Mouse (Mus musculus) bone marrow, adult 2 months (tissue): ENCODE results near the gene Rbp1. TPM values are rescaled to one million over a fixed set of nuclear protein-coding genes. Genes with fewer than 3 reads are reported as not detected.

Experiments
- H3K27ac ChIP-seq: fragments of 200-500 bp; 2 replicates; pipeline ENCODE4 v1.5.1; 2012; ENCODE audit warnings: low read depth, mild to moderate bottlenecking, control low read depth, inconsistent platforms, low read length; ENCODE audit not compliant: control insufficient read depth, poor library complexity, insufficient read depth
- H3K4me1 ChIP-seq: fragments of 200-500 bp; 2 replicates; pipeline ENCODE4 v1.6.1; 2011; ENCODE audit warnings: low read length; ENCODE audit not compliant: control insufficient read depth, insufficient read depth
- H3K4me3 ChIP-seq: fragments of 200-500 bp; replicated peaks from 2 replicates; pipeline ENCODE3; 2011; ENCODE audit warnings: mild to moderate bottlenecking, low read depth, low read length, control low read depth; ENCODE audit not compliant: control insufficient read depth
- CTCF ChIP-seq: fragments of 200-500 bp; IDR thresholded peaks from 2 replicates; pipeline ENCODE4 v1.5.1; 2011; ENCODE audit warnings: low read length, control low read depth; ENCODE audit not compliant: control insufficient read depth, insufficient read depth
- POLR2A ChIP-seq: fragments of 200-500 bp; IDR thresholded peaks from 2 replicates; pipeline ENCODE4 v1.6.1; 2011; ENCODE audit warnings: low read depth, mild to moderate bottlenecking, control low read depth, low read length, borderline replicate concordance; ENCODE audit not compliant: control insufficient read depth
- WGBS: fragments of 180-500 bp; shearing (Covaris S2); methylation state at CpG from one replicate; pipeline ENCODE4 v1.1.7; 2018; 5-methylcytosine and 5-hydroxymethylcytosine counted together
- polyA plus RNA-seq: library from polyadenylated mRNA; stranded (reverse); fragments of >200 nt; gene quantifications from 2 replicates; pipeline ENCODE4 v1.2.4, GENCODE M21; 2011; ENCODE audit warnings: low replicate concordance; ENCODE audit not compliant: missing spikeins, insufficient read depth, insufficient read length

Gene Rbp1
- polyA plus RNA-seq, 1 experiment, result 4.9 TPM

- TF ChIP-seq CTCF (no peak), POLR2A (no peak)
- Histone ChIP-seq H3K4me3 (no peak overlapping the region), H3K4me1 (no peaks in the 10 kb centered on the region; the same call in 1 of the 2 replicates), H3K27ac (no peak overlapping the region)
- WGBS, result 83% methylated on average over 5 of the region's 5 CpGs
Measured at GRCm38 (mm10) chr9:98491071-98491470, 68.3 kb downstream of the Rbp1 start.

GRCm38 (mm10) chr9:98492212-98492611 is 69.5 kb downstream of the Rbp1 start:
- Histone ChIP-seq H3K27ac (no peak overlapping the region), H3K4me1 (no peaks in the 10 kb centered on the region; the same call in 1 of the 2 replicates)
- WGBS, result 24% methylated on average over 5 of the region's 5 CpGs

GRCm38 (mm10) chr9:98492821-98493220 is 70.1 kb downstream of the Rbp1 start:
- Histone ChIP-seq H3K27ac (no peak overlapping the region), H3K4me1 (no peaks in the 10 kb centered on the region; the same call in 1 of the 2 replicates), H3K4me3 (no peak overlapping the region)
- 48% methylated on average over 1 of the region's 1 CpGs for WGBS
- no peak for TF ChIP-seq POLR2A
- TF ChIP-seq CTCF, result no peak

More at GRCm38 (mm10) chr9:98492212-98492611, 69.5 kb downstream of the Rbp1 start:
- no peak overlapping the region for H3K4me3 ChIP-seq
- TF ChIP-seq CTCF, result no peak
- no peak for TF ChIP-seq POLR2A

Other genes with a start within 250 kb of the Rbp1 start
- 18.9 and 24.2 TPM in 2 replicates for gene Nmnat3, start 135.5 kb upstream of the Rbp1 start, polyA plus RNA-seq
- gene Rbp2, start 63.2 kb downstream of the Rbp1 start, polyA plus RNA-seq, result not detected in 2 replicates
- gene Copb2, start 140.8 kb downstream of the Rbp1 start, polyA plus RNA-seq, result 28.1 and 49.2 TPM in 2 replicates
- 8.7 and 20.8 TPM in 2 replicates for gene Mrps22, start 178.7 kb downstream of the Rbp1 start, polyA plus RNA-seq